Mouse (Mus musculus): ENCODE results near the gene Arpc3. TPM values are rescaled to one million over a fixed set of nuclear protein-coding genes. Genes with fewer than 3 reads are reported as not detected.
A peak's percentile ranks its signal among the peaks of the same experiment; 100 is the strongest.
"Not testable (repeated sequence)": the region's sequence is repeated elsewhere in the genome, so short reads cannot be mapped to it uniquely, and the experiment has no call there.

The Arpc3 gene
- total RNA-seq, 2 experiments from 2014 or later = 68.8 to 72.9 TPM

DNA sequence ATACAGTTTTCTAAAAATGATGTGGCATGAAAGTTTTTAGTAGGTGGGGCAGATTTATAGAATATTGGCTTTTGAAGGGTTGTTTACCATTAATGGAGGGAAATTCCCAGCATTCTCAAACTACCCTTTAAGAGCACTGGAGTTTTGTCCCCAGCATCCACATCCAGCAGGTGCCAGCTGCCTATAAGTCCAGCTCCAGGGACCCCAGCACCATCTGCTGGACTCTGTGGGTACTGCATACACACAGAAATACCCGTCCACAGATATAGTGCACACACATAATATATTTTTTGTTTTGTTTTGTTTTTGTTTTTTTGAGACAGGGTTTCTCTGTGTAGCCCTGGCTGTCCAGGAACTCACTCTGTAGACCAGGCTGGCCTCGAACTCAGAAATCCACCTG is 2.2 kb downstream of the Arpc3 start:
- intact Hi-C loops (cut with DNase I; ENCODE audit: low total_unique reads) = no loop called here
- peak; percentile 67 for DNase-seq

DNA sequence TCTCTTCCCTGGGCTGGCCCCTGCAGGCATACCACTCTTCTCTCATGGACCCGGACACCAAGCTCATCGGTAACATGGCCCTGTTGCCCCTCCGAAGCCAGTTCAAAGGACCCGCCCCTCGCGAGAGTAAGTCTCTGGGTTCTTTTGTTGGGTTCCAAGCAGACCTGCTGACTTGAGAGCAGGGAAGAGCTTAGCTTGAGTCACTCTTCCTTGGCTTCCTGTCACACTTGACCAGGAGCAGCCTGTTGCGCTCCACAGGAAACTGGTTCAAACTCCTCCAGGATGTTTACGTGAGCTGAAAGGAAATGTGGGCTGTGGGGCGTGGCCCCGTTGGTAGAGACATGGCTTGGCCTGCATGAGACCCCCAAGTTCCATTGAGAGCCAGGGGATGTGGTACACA is 5.1 kb downstream of the Arpc3 start:
- intact Hi-C loops (cut with DNase I; ENCODE audit: low total_unique reads) = no loop called here
- DNase-seq = peak; percentile 34

GRCm38 (mm10) chr5:122397495-122397894 is 5.8 kb downstream of the Arpc3 start:
- intact Hi-C loops (cut with DNase I; ENCODE audit: low total_unique reads) = no loop called here
- no peak for DNase-seq

GRCm38 (mm10) chr5:122399871-122400270 is 8.2 kb downstream of the Arpc3 start:
- intact Hi-C loops (cut with DNase I; ENCODE audit: low total_unique reads) = loop anchor here (2.0 to 10.0 kb wide), 2 partner anchors 225 to 325 kb away; no protein-coding TSS in a partner anchor
- no peak for DNase-seq

- intact Hi-C loops (cut with DNase I; ENCODE audit: low total_unique reads) = loop anchor here (2.0 to 10.0 kb wide), 2 partner anchors 224 to 324 kb away; no protein-coding TSS in a partner anchor
- peak; percentile 32 for DNase-seq
Measured at GRCm38 (mm10) chr5:122400628-122401302, 9.1 kb downstream of the Arpc3 start.

- intact Hi-C loops (cut with DNase I; ENCODE audit: low total_unique reads) = loop anchor here (2.0 to 10.0 kb wide), 2 partner anchors 224 to 324 kb away; no protein-coding TSS in a partner anchor
- DNase-seq = peak; percentile 67
Measured at GRCm38 (mm10) chr5:122401303-122401640, 9.6 kb downstream of the Arpc3 start.

DNA sequence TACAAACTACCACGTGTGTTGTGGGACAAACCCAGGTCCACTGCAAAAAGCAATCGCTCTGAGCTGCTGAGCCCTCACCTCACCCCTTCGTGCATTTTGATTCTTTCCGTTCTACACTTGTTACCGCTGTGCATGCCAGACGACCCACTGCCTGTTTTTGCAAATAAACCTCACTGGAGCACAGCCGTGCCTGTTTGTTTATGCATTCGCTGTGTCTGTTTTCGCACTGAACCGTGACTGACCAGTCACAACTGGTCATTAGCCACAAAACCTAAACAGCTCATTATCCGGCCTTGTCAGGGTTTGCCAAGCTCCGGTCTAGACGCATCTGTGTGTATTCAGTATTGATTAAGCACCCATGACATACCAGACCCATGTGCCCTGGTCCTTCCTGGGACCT is 10.5 kb downstream of the Arpc3 start:
- no peak for DNase-seq
- intact Hi-C loops (cut with DNase I; ENCODE audit: low total_unique reads) = loop anchor here (10.0 kb wide), 1 partner anchor 323 kb away; no protein-coding TSS in a partner anchor

GRCm38 (mm10) chr5:122402772-122403171 is 11.1 kb downstream of the Arpc3 start:
- intact Hi-C loops (cut with DNase I; ENCODE audit: low total_unique reads) = loop anchor here (10.0 kb wide), 1 partner anchor 322 kb away; no protein-coding TSS in a partner anchor

GRCm38 (mm10) chr5:122403362-122403761 is 11.7 kb downstream of the Arpc3 start:
- no peak for DNase-seq
- intact Hi-C loops (cut with DNase I; ENCODE audit: low total_unique reads) = loop anchor here (10.0 kb wide), 1 partner anchor 321 kb away; no protein-coding TSS in a partner anchor

More at GRCm38 (mm10) chr5:122402772-122403171, 11.1 kb downstream of the Arpc3 start:
- peak; percentile 39 for DNase-seq

DNA sequence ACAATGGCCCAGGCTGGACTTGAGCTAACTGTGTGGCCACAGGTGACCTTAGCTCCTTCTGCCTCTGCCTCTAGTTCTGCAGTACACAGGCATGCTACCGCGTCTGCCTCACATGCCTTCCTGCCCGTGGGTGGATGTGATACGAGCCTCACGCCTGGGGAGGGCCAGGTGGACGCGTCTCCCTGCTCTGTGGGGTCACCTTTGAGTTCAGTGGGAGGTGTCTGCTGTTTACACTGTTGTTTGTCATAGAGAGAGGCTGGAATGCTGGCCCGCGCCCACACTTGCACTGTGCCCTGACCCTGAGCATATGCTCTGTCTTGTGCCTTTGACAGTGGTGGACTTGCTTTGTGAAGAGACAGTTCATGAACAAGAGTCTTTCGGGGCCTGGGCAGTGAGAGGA is 13.9 kb downstream of the Arpc3 start:
- no peak for DNase-seq
- intact Hi-C loops (cut with DNase I; ENCODE audit: low total_unique reads) = loop anchor here (10.0 kb wide), 1 partner anchor 319 kb away; no protein-coding TSS in a partner anchor

DNA sequence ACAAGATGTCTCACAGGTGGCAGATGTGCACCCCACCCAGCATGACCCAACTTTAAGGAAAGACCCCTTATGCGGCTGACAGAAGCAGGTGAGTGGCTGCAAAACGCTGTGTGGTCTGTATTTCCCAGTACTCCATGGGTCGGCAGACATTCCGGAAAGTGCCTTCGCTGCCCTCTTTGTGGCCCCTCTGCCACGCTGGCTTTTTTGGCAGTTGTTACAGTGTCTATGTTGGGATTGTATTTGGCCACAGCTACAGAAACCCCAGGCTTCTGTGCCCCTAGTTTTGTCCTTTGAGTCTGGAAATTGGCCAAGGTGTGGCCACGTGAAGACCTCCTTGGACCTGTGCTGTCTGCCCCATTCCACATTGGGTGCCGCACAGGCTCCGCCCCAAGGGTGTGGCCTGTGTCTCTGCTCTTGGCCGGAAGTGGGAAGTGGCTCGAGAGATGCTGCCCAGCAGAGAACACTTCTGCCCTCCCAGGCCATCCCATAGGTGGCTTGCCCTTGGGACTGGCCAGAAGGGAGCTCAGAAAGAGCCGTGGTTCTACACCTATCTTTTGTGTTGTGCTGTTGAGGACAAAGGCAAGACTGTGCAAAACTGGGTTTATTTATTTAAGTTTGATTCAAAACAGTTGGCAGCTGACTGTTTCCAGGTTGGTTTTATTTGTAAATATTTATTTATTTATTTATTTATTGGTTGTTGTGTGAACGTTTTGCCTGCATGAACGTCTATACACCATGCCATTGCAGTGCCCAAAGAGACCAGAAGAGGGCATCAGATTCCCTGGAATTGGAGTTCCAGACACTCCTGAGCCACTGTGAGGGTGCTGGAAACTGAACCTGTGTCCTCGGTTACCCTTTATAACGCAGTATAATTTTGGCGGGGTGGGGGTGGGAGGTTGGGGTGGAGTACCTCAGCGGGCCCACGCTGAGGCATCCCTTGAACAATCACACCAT is 18.3 kb downstream of the Arpc3 start:
- DNase-seq = no peak
- intact Hi-C loops (cut with DNase I; ENCODE audit: low total_unique reads) = loop anchor here (10.0 kb wide), 1 partner anchor 315 kb away; no protein-coding TSS in a partner anchor

DNA sequence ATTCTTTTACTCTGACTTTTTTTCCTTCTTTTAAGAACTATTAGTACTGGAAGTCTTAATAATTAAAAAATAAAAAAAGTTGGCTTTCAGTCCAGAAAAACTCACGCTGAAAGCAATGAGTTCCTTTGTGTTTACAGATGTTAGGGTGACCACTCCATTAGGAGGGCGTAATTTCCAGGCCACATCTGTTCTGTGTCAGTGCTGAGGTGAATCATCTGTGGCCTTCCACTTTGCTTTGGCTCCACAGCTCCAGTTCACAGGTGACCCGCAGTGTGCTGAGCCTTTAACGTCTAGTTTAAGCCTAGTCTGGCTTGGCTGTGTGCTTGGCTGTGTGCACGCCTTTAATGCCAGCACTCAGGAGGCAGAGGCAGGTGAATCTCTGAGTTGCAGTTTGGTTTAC is 20.2 kb downstream of the Arpc3 start:
- no peak for DNase-seq
- intact Hi-C loops (cut with DNase I; ENCODE audit: low total_unique reads) = no loop called here

DNA sequence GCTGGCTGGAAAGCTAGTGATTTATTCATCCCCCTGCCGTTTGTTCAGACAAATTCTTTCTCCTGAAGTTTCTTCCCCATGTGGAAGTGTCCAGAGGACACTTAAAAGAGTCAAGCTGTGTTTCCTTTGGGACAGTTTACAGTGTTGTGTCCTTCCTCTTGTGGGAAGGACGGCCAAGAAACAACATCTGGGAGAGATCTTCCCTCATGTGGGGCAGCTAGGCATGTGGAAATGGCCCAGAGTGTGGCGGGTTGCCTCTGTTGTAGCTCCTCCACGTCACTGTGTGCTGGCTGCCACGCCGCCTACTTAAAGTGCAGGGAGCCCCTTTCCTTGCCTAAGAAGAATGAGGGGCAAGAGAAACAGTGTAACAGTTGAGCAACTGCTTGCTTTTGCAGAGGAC is 21.1 kb downstream of the Arpc3 start:
- DNase-seq = no peak
- intact Hi-C loops (cut with DNase I; ENCODE audit: low total_unique reads) = no loop called here

- intact Hi-C loops (cut with DNase I; ENCODE audit: low total_unique reads) = no loop called here
- DNase-seq = no peak
Measured at GRCm38 (mm10) chr5:122414351-122414750, 22.7 kb downstream of the Arpc3 start.

DNA sequence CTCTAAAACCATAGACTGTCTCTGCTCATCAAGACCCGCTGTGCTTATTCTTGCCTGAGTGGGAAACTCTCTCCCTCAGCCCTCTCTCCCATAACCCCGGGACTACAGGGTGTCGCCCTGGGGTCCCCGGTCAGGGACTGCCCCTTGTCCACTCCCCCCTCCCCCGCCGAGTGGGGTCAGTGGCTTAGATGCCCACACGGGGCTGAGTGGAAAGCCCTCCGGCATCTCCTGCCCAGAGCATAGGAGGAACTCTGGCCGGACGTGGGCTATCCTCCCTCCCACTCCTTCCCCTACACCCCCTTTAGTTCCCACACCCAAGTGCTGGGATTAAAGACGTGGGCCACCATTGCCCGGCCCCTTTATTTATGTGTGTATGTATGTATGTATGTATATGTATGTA is 23.8 kb downstream of the Arpc3 start:
- no peak for DNase-seq
- intact Hi-C loops (cut with DNase I; ENCODE audit: low total_unique reads) = no loop called here

DNA sequence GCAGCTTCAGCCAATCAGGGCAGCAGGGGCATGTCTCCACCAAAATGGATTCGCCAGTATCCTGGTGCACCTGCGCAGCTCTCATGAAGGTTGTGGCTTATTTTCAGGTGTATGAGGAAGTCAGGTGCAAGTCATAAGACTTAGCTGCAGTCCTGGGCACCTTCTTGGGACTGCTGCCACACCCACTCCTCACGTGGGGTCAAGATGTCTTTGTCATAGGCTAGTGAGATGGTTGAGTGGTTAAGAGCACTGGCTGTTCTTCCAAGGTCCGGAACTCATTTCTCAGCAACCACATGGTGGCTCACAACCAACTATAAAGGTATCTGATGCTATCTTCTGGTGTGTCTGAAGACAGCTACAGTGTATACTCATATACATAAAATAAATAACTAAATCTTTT is 29.0 kb downstream of the Arpc3 start:
- intact Hi-C loops (cut with DNase I; ENCODE audit: low total_unique reads); DNase-seq: not testable (repeated sequence)

DNA sequence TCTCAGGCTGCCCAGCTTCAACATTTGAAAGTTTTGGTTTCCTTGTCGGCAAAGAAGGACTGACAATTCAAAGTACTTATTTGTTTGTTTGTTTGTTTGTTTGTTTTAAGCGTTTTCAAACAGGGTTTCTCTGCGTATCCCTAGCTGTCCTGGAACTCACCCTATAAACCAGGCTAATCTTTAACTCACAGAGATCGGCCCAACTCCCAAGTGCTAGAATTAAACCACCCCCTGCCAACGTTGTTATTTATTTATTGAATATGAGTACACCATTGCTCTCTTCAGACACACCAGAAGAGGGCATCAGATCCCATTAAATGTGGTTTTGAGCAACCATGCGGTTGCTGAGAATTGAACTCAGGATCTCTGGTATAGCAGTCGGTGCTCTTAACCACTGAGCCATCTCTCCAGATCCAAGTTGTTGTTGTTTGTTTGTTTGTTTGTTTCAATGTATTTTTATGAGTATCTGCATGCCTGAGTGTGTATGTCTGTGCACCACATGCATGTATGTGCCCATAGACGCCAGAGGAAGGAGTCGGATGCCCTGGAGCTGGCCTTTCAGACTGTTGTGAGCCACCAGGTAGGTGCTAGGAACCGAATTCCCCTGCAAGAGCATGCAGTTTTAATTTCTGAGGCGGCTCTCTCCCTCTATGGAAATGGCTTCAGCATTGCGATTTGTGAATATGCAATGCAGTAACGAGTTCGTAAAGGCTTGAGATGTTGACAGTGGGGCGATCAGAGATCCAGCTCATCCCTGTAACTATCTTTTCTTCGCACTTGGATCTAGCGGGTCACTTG is 29.8 kb downstream of the Arpc3 start, which contains the start of gene Anapc7:
Anapc7 (plus strand) TSS at position 423 of the 798 bp plus-strand sequence.
- intact Hi-C loops (cut with DNase I; ENCODE audit: low total_unique reads) = no loop called here
- no peak for DNase-seq

- intact Hi-C loops (cut with DNase I; ENCODE audit: low total_unique reads) = no loop called here
- DNase-seq = peak; percentile 88
Measured at GRCm38 (mm10) chr5:122422071-122422964, 30.6 kb downstream of the Arpc3 start.
